Mouse (Mus musculus) layer of hippocampus, adult 18-20 months (tissue): ENCODE measurements around the gene BC016579. TPM values are rescaled to one million over a fixed set of nuclear protein-coding genes. Genes with fewer than 3 reads are reported as not detected.

ENCODE experiments used
- total RNA-seq, 2 experiments: library from RNA; stranded (reverse); gene quantifications; 2 replicates each; pipeline ENCODE4 v1.2.3; 2021

Gene BC016579
- total RNA-seq, 2 experiments from 2014 or later = 0.25 to 0.30 TPM

Other genes with a start within 250 kb of the BC016579 start
- gene Cd200, start 245.0 kb downstream of the BC016579 start, total RNA-seq = 10 to 100 TPM; 64.6 to 76.8 TPM
- gene Gm609, start 161.1 kb downstream of the BC016579 start, total RNA-seq = under 1 TPM; 0.15 to 0.28 TPM
- gene Gm17783, start 122.0 kb downstream of the BC016579 start, total RNA-seq = not detected
- gene Slc9c1, start 118.8 kb downstream of the BC016579 start, total RNA-seq = not detected
- gene Gcsam, start 43.7 kb downstream of the BC016579 start, total RNA-seq = not detected
- under 1 TPM; 0.56 to 0.62 TPM for gene Tmprss7, start 39.6 kb upstream of the BC016579 start, total RNA-seq
- 100 to 1,000 TPM; 219 to 242 TPM for gene Tagln3, start 70.5 kb upstream of the BC016579 start, total RNA-seq
- gene Abhd10, start 88.9 kb upstream of the BC016579 start, total RNA-seq = 10 to 100 TPM; 18.0 to 20.5 TPM